Mouse (Mus musculus): ENCODE data around the gene Shh.

DNA sequence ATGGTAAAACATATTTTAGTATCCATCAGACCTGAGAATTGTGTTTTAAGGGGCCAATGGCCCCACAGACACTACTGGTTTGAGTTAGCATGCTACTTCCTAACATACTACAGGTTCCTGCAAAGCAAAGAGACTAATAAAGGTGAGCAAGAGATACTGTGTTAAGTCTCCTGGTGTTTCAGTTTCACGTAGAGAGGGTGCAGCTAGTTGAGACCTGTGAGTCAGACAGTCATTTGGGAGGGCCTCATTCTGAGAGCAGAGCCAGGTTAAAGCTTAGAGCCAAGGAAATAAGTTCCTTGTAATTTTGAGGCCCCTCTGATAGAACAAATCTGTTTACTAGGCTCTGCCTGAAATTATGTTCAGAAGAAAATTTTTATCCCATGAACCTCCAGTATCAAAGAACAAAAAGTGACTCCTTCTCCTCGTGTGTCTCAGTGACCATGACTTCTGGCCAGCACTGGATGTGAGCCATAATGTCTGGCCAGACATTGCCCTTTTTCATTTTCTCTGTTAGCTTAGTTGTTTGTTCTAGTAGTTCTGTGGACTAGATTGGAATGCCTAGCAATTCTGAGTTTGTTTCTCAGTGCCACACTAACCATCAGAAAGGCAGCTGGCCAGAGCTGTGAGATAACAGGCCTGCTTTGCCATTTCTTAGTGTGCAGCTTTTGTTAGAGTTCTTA, 54.9 kb downstream of the Shh start:
- TF ChIP-seq CTCF (IDR thresholded peaks at IDR 0.05; ENCODE audit: low read depth), result no peak
- TF ChIP-seq EP300 (IDR thresholded peaks at IDR 0.05; ENCODE audit: low read depth), result no peak
